Mouse (Mus musculus) heart, embryonic 14.5 days (tissue): ENCODE measurements around the gene Fbxo46. TPM values are rescaled to one million over a fixed set of nuclear protein-coding genes. Genes with fewer than 3 reads are reported as not detected.

Experiments
- ATAC-seq: fragments of 200-750 bp; cut with Nextera tagmentation; 2 replicates; pipeline ENCODE4 v1.8.0; 2017; ENCODE audit warnings: low read depth, moderate TSS enrichment; ENCODE audit not compliant: insufficient number of reproducible peaks, insufficient read depth, low FRiP score
- H3K27ac ChIP-seq, 2 experiments: fragments of 200-500 bp in 1 of 2; fragments of 300-500 bp in 1 of 2; sonication (generic) in 1 of 2; replicated peaks in 1 of 2; 2 replicates each; pipeline ENCODE4 v1.5.1; 2012 to 2014; ENCODE audit warnings: low read depth in 2 of 2, low read length in 2 of 2, control low read depth in 1 of 2, mild to moderate bottlenecking in 1 of 2, mixed read lengths in 1 of 2; ENCODE audit not compliant: control insufficient read depth in 1 of 2, insufficient read depth in 1 of 2
- H3K27me3 ChIP-seq: fragments of 300-500 bp; sonication (generic); 2 replicates; pipeline ENCODE4 v1.6.1; 2014; ENCODE audit warnings: mild to moderate bottlenecking, low read length, control low read depth; ENCODE audit not compliant: control insufficient read depth, insufficient read depth
- H3K36me3 ChIP-seq: fragments of 300-500 bp; sonication (generic); 2 replicates; pipeline ENCODE4 v1.6.1; 2014; ENCODE audit warnings: mild to moderate bottlenecking, control low read depth, low read length, mixed read lengths; ENCODE audit not compliant: control insufficient read depth, insufficient read depth
- H3K4me1 ChIP-seq, 2 experiments: fragments of 200-500 bp in 1 of 2; fragments of 300-500 bp in 1 of 2; sonication (generic) in 1 of 2; 2 replicates each; pipeline ENCODE4 v1.6.1; 2012 to 2014; ENCODE audit warnings: low read length in 2 of 2, control low read depth in 1 of 2, mixed read lengths in 1 of 2; ENCODE audit not compliant: control insufficient read depth in 2 of 2, insufficient read depth in 2 of 2
- H3K4me2 ChIP-seq: fragments of 300-500 bp; sonication (generic); 2 replicates; pipeline ENCODE4 v1.6.1; 2014; ENCODE audit warnings: mild to moderate bottlenecking, low read length
- H3K4me3 ChIP-seq, 2 experiments: fragments of 200-500 bp in 1 of 2; fragments of 300-500 bp in 1 of 2; sonication (generic) in 1 of 2; 2 replicates each; pipeline ENCODE4 v1.5.1; 2012 to 2014; ENCODE audit warnings: low read length in 2 of 2, mild to moderate bottlenecking in 2 of 2, control low read depth in 1 of 2, low read depth in 1 of 2, moderate library complexity in 1 of 2; ENCODE audit not compliant: control insufficient read depth in 1 of 2, insufficient read depth in 1 of 2
- H3K9ac ChIP-seq: fragments of 300-500 bp; sonication (generic); 2 replicates; pipeline ENCODE4 v1.6.1; 2014; ENCODE audit warnings: mild to moderate bottlenecking, low read length
- H3K9me3 ChIP-seq: fragments of 300-500 bp; sonication (generic); 2 replicates; pipeline ENCODE4 v1.6.1; 2016; ENCODE audit warnings: low read length, control low read depth; ENCODE audit not compliant: control insufficient read depth
- WGBS: fragments of 180-500 bp; shearing (Covaris S2); extraction: QIAGEN DNeasy Blood & Tissue Kit; methylation state at CpG from one replicate; pipeline ENCODE4 v1.1.7; 2014; 5-methylcytosine and 5-hydroxymethylcytosine counted together
- polyA plus RNA-seq: library from polyadenylated mRNA; unstranded; fragments of >200 nt; fragmentation: Nextera tagmentation; extraction: Ambion mirVana; gene quantifications from 2 replicates; pipeline ENCODE4 v1.2.1, GENCODE M21; 2014

Fbxo46 gene
- polyA plus RNA-seq, 1 experiment from 2014 or later: 5.6 TPM

DNA sequence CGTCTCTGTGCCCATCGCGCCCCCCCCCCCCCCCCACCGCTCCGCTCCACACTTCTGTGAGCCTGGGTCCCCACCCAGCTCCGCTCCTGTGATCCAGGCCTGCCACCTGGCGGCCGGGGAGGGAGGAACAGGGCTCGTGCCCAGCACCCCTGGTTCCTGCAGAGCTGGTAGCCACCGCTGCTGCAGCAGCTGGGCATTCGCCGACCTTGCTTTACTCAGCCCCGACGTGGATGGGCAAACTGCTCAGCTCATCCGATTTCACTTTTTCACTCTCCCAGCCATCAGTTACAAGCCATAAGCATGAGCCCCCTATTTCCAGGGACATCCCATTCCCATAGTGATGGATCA is 26.5 kb upstream of the Fbxo46 start:
- H3K4me2 ChIP-seq: peak overlapping the region; percentile 87
- no peaks in the 10 kb centered on the region for H3K9me3 ChIP-seq
- peak overlapping the region; percentile 66 for H3K9ac ChIP-seq
- peak; percentile 35 for ATAC-seq
- H3K36me3 ChIP-seq: peaks cover 51% of the 10 kb centered on the region
- peaks cover 30 to 42% of the 10 kb centered on the region in 2 experiments for H3K4me1 ChIP-seq
- peak overlapping the region; percentile 48 to 79 for H3K4me3 ChIP-seq
- peak overlapping the region; percentile 92 to 100 for H3K27ac ChIP-seq
- H3K27me3 ChIP-seq: no peaks in the 10 kb centered on the region
- 0% methylated on average over 10 of the region's 15 CpGs for WGBS

DNA sequence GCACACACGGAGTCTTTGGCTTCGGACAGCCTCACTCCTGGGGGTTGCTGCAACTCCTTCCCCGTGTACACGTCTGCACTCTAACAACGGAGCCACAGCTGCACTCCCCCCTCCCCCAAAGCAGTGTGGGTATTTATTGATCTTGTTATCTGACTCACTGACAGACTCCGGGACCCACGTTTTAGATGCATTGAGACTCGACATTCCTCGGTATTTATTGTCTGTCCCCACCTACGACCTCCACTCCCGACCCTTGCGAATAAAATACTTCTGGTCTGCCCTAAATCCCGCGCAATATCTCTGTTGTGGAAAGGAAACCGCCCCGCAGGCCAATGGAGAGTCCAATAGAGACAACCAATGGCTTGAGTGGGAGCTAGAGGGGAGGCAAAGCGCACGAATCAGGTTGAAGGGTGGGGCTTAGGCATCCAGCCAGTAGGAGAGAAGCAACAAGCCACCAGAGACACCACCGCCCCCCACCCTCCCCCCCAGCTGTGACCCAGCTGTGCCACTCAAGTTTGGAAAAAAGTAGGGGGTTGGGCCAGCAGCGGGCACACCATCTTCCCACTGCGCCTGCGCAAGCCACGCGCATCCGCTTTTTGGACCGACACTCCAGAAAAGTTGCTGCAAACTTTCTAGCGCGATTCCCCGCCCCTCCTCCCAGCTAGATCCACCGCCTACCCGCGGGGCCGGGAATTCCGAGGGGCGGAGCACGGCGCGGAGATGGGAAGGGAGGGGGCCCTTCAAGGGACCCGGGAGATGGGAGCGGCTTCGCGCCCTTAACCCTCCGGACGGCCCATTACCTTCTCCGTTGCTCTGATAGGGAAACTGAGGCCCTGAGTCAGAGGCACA is 25.9 kb upstream of the Fbxo46 start:
- WGBS: under 1% methylated on average over 45 of the region's 45 CpGs
- peak; percentile 78 for ATAC-seq
- Histone ChIP-seq H3K36me3 (peaks cover 50% of the 10 kb centered on the region), H3K9me3 (no peaks in the 10 kb centered on the region), H3K9ac (peak overlapping the region; percentile 96), H3K4me1 (peaks cover 30 to 45% of the 10 kb centered on the region in 2 experiments), H3K27ac (peak overlapping the region; percentile 99 to 100), H3K27me3 (no peaks in the 10 kb centered on the region), H3K4me2 (peak overlapping the region; percentile 87), H3K4me3 (peak overlapping the region; percentile 79 to 89)

DNA sequence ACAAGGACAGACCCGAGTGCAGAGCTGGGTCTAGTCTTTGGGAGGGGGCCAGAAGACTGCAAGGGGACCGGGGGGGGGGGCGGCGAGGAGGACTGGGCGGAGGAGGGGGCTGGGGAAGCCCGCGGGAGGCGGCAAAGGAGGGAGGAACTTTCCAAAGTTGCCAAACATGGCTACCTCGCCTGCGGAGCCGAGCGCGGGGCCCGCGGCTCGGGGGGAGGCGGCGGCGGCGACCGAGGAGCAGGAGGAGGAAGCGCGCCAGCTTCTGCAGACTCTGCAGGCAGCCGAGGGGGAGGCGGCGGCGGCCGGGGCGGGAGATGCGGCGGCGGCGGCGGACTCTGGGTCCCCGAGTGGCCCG is 25.2 kb upstream of the Fbxo46 start, which contains the start of gene Six5:
Six5 (plus strand) TSS at position 124 of the 355 bp plus-strand sequence.
- peak within 1 kb of the TSS; percentile 96 for H3K9ac ChIP-seq
- peak within 1 kb of the TSS; percentile 99 to 100 for H3K27ac ChIP-seq
- peak within 1 kb of the TSS; percentile 79 to 89 for H3K4me3 ChIP-seq
- H3K4me2 ChIP-seq: peak within 1 kb of the TSS; percentile 87
- no peaks in the 10 kb centered on the region for H3K9me3 ChIP-seq
- no peaks in the 10 kb centered on the region for H3K27me3 ChIP-seq
- H3K4me1 ChIP-seq: peaks cover 30 to 45% of the 10 kb centered on the region in 2 experiments
- H3K36me3 ChIP-seq: peaks cover 45% of the 10 kb centered on the region
- no peak; the same call in 1 of the 2 replicates for ATAC-seq
- WGBS: 1% methylated on average over 25 of the region's 36 CpGs

DNA sequence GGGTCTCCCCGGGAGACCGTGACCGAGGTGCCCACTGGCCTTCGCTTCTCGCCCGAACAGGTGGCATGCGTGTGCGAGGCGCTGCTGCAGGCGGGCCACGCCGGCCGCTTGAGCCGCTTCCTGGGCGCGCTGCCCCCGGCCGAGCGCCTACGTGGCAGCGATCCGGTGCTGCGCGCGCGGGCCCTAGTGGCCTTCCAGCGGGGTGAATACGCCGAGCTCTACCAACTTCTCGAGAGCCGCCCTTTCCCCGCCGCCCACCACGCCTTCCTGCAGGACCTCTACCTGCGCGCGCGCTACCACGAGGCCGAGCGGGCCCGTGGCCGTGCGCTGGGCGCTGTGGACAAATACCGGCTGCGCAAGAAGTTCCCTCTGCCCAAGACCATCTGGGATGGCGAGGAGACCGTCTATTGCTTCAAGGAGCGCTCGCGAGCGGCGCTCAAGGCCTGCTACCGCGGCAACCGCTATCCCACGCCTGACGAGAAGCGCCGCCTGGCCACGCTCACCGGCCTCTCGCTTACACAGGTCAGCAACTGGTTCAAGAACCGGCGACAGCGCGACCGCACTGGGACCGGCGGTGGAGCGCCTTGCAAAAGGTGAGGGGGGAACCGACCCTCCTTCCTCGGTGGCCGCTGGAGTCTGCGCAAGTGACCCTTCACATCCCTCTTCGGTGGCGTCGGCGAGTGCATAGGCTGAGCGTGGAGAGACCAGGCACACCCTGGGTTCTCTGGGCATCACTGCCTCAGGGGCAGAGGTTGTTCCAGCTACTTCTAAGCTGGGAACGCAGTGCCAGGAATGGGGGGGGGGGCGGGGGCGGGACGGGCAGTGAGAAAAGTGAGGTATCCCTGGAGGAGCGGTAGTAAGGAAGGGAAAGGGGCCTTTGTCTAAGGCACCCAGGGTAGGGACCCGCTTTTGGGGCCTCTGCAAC is 24.6 kb upstream of the Fbxo46 start:
- H3K4me1 ChIP-seq: peaks cover 30 to 45% of the 10 kb centered on the region in 2 experiments
- under 1% methylated on average over 69 of the region's 87 CpGs for WGBS
- no peak for ATAC-seq

DNA sequence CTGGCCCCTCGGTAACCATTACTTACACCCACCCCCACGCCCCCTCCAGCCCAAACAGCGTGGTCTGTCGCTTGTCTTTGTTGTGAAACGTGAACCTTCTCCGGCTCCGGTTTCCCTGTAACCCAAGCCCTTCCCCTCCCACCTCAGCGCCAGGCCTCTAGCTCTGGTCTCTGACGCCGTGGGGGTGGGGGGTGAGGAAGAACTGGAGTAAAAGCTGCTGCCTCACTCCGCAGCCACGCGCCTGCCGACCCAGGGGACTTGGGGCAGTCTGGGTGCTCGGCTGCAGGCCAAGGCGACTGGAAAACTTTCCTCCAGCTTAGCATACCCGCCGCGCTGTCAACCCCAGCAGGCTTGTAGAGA is 23.9 kb upstream of the Fbxo46 start:
- Histone ChIP-seq H3K4me2 (peak overlapping the region; percentile 87), H3K9me3 (no peaks in the 10 kb centered on the region), H3K9ac (peak overlapping the region; percentile 96), H3K4me3 (peak overlapping the region; percentile 79 to 89), H3K36me3 (peaks cover 33% of the 10 kb centered on the region), H3K27ac (peak overlapping the region; percentile 92 to 100), H3K4me1 (peaks cover 30 to 45% of the 10 kb centered on the region in 2 experiments), H3K27me3 (no peaks in the 10 kb centered on the region)
- no peak for ATAC-seq
- WGBS: under 1% methylated on average over 18 of the region's 19 CpGs

More for the DNA sequence above, 24.6 kb upstream of the Fbxo46 start:
- Histone ChIP-seq H3K9me3 (no peaks in the 10 kb centered on the region), H3K36me3 (peaks cover 39% of the 10 kb centered on the region), H3K4me2 (peak overlapping the region; percentile 87), H3K27me3 (no peaks in the 10 kb centered on the region), H3K4me3 (peak overlapping the region; percentile 79 to 89), H3K9ac (peak overlapping the region; percentile 96), H3K27ac (peak overlapping the region; percentile 92 to 100)

DNA sequence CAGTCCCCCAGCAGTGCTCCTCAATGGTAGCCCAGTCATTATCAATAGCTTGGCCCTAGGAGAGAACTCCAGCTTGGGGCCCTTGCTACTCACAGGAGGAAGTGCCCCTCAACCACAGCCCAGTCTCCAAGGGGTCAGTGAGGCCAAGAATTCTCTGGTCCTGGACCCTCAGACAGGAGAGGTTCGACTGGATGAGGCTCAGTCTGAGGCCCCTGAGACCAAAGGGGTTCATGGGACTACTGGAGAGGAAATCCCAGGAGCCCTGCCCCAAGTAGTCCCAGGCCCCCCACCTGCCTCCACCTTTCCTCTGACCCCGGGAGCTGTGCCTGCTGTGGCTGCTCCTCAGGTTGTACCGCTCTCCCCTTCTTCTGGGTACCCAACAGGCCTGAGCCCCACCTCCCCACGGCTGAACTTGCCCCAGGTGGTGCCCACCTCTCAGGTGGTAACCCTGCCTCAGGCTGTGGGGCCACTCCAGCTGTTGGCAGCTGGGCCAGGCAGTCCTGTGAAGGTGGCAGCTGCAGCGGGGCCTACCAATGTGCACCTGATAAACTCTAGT is 23.2 kb upstream of the Fbxo46 start:
- peak overlapping the region; percentile 87 for H3K4me2 ChIP-seq
- H3K9me3 ChIP-seq: no peaks in the 10 kb centered on the region
- no peak for ATAC-seq
- peaks cover 28% of the 10 kb centered on the region for H3K36me3 ChIP-seq
- WGBS: 41% methylated on average over 5 of the region's 5 CpGs
- H3K4me1 ChIP-seq: peaks cover 30 to 45% of the 10 kb centered on the region in 2 experiments
- H3K27ac ChIP-seq: peak overlapping the region; percentile 92 to 100
- peak overlapping the region; percentile 96 for H3K9ac ChIP-seq
- H3K27me3 ChIP-seq: no peaks in the 10 kb centered on the region
- peak overlapping the region; percentile 79 to 89 for H3K4me3 ChIP-seq

DNA sequence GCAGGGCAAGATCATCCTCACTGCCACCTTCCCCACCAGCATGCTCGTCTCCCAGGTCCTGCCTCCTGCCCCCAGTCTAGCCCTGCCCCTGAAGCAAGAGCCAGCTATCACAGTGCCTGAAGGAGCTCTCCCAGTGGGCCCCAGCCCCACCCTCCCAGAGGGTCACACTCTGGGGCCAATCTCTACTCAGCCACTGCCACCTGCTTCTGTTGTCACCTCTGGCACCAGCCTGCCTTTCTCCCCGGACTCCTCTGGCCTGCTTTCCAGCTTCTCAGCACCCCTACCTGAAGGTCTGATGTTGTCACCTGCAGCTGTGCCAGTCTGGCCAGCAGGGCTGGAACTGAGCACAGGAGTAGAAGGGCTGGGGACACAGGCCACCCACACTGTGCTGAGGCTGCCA is 22.4 kb upstream of the Fbxo46 start:
- Histone ChIP-seq H3K9ac (no peak overlapping the region; the same call in 1 of the 2 replicates), H3K4me3 (no peak overlapping the region), H3K4me1 (peaks cover 24 to 38% of the 10 kb centered on the region in 2 experiments)

More for the DNA sequence above, 22.4 kb upstream of the Fbxo46 start:
- 38% methylated on average over 2 of the region's 2 CpGs for WGBS
- Histone ChIP-seq H3K9me3 (no peaks in the 10 kb centered on the region), H3K36me3 (peaks cover 23% of the 10 kb centered on the region), H3K27ac (no peak overlapping the region), H3K27me3 (no peaks in the 10 kb centered on the region), H3K4me2 (no peak overlapping the region)
- no peak for ATAC-seq
